Mouse (Mus musculus): ENCODE data around the gene Cacna2d3. TPM values are rescaled to one million over a fixed set of nuclear protein-coding genes. Genes with fewer than 3 reads are reported as not detected.

The Cacna2d3 gene
- total and polyA plus RNA-seq, 3 experiments, result not detected

- Histone ChIP-seq H3K4me3 (ENCODE audit: control insufficient read depth in 1 of 2, insufficient read depth in 1 of 2, low read depth in 2 of 2, low read length in 2 of 2) (no peak overlapping the region), H3K27me3 (ENCODE audit: control insufficient read depth in 1 of 2, insufficient read depth in 2 of 2, low read length in 2 of 2) (no peaks in the 10 kb centered on the region), H3K79me2 (ENCODE audit: control insufficient read depth, insufficient read depth, low read length, poor library complexity) (no peaks in the 10 kb centered on the region), H3K36me3 (ENCODE audit: control insufficient read depth in 1 of 2, insufficient read depth in 2 of 2, low read length in 2 of 2) (no peaks in the 10 kb centered on the region), H3K9me3 (replicated peaks; ENCODE audit: insufficient read depth, low read length) (no peaks in the 10 kb centered on the region), H3K4me1 (ENCODE audit: control insufficient read depth in 1 of 2, insufficient read depth in 2 of 2, low read length in 2 of 2) (no peaks in the 10 kb centered on the region), H3K27ac (ENCODE audit: control insufficient read depth, low read depth, low read length) (no peak overlapping the region), H3K9ac (ENCODE audit: control insufficient read depth, low read depth, low read length, poor library complexity, severe bottlenecking) (no peak overlapping the region)
- no peak for DNase-seq (ENCODE audit: low read depth, low spot score)
- TF ChIP-seq GABPA (IDR thresholded peaks at IDR 0.05; ENCODE audit: low read depth, low read length) (no peak), MAZ (IDR thresholded peaks at IDR 0.05; ENCODE audit: low read depth, low read length) (no peak), CHD2 (IDR thresholded peaks at IDR 0.05; ENCODE audit: low read length) (no peak), ELF1 (IDR thresholded peaks at IDR 0.05; ENCODE audit: low read depth, low read length) (no peak), E2F4 (IDR thresholded peaks at IDR 0.05; ENCODE audit: borderline replicate concordance, low read depth, low read length) (no peak), POLR2AphosphoS2 (IDR thresholded peaks at IDR 0.05; ENCODE audit: low read length) (no peak), MYB (IDR thresholded peaks at IDR 0.05; ENCODE audit: low read depth, low read length) (no peak), NRF1 (IDR thresholded peaks at IDR 0.05; ENCODE audit: insufficient read depth, low read depth, low read length, poor library complexity, severe bottlenecking) (no peak), SIN3A (IDR thresholded peaks at IDR 0.05; ENCODE audit: low read length) (no peak), CTCF (IDR thresholded peaks at IDR 0.05 in 2 of 3, conservative IDR thresholded peaks at IDR 0.05 in 1 of 3; ENCODE audit: control insufficient read depth in 1 of 3, insufficient read depth in 1 of 3, low read depth in 2 of 3, low read length in 3 of 3, poor library complexity in 1 of 3, severe bottlenecking in 1 of 3) (no peak), BHLHE40 (IDR thresholded peaks at IDR 0.05; ENCODE audit: borderline replicate concordance, low read depth, low read length) (no peak)
Measured at GRCm38 (mm10) chr14:29639266-29639665, 82.4 kb downstream of the Cacna2d3 start.

DNA sequence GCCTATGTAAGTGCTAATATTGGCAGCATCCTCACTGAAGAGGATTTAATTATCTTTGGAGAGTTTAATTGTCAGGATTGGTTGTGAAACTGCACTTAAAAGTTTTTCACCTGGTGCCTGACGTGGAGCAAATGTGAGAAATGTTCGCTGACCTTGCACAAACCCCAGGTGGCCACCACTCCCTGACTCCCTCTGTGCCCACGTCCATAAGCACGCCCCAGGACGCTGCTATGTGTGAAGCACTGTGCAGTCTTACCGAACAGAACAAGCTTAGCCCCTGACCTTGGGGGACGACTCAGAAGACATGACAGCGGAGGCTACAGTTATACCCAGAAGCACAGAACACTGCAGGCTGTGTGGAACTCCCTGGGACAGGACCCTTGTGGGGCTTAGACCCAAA lies 93.5 kb downstream of the Cacna2d3 start:
- no peaks in the 10 kb centered on the region for H3K9me3 ChIP-seq (replicated peaks; ENCODE audit: insufficient read depth, low read length)
- no peak for DNase-seq (ENCODE audit: low read depth, low spot score)
- no peaks in the 10 kb centered on the region for H3K4me1 ChIP-seq (ENCODE audit: control insufficient read depth in 1 of 2, insufficient read depth in 2 of 2, low read length in 2 of 2)
- no peaks in the 10 kb centered on the region for H3K27me3 ChIP-seq (ENCODE audit: control insufficient read depth in 1 of 2, insufficient read depth in 2 of 2, low read length in 2 of 2)
- no peak overlapping the region for H3K4me3 ChIP-seq (ENCODE audit: control insufficient read depth in 1 of 2, insufficient read depth in 1 of 2, low read depth in 2 of 2, low read length in 2 of 2)
- no peak for TF ChIP-seq MYC (IDR thresholded peaks at IDR 0.05; ENCODE audit: low read depth, low read length)
- no peak for TF ChIP-seq POLR2AphosphoS2 (IDR thresholded peaks at IDR 0.05; ENCODE audit: low read length)
- no peak for TF ChIP-seq GATA1 (IDR thresholded peaks at IDR 0.05; ENCODE audit: low read depth, low read length)
- TF ChIP-seq POLR2A (IDR thresholded peaks at IDR 0.05; ENCODE audit: control insufficient read depth in 1 of 2, insufficient read depth in 1 of 2, low read depth in 1 of 2, low read length in 2 of 2, poor library complexity in 1 of 2), result no peak
- TF ChIP-seq MAFK (IDR thresholded peaks at IDR 0.05; ENCODE audit: borderline replicate concordance, low read depth, low read length), result no peak
- TF ChIP-seq NRF1 (IDR thresholded peaks at IDR 0.05; ENCODE audit: insufficient read depth, low read depth, low read length, poor library complexity, severe bottlenecking), result no peak
- no peak for TF ChIP-seq ZMIZ1 (IDR thresholded peaks at IDR 0.05; ENCODE audit: low read depth, low read length)
- TF ChIP-seq SMC3 (IDR thresholded peaks at IDR 0.05; ENCODE audit: low read depth, low read length), result no peak
- no peak for TF ChIP-seq POLR2AphosphoS5 (IDR thresholded peaks at IDR 0.05; ENCODE audit: borderline replicate concordance, low read depth, low read length)
- no peak for TF ChIP-seq CTCF (IDR thresholded peaks at IDR 0.05 in 2 of 3, conservative IDR thresholded peaks at IDR 0.05 in 1 of 3; ENCODE audit: control insufficient read depth in 1 of 3, insufficient read depth in 1 of 3, low read depth in 2 of 3, low read length in 3 of 3, poor library complexity in 1 of 3, severe bottlenecking in 1 of 3)
- TF ChIP-seq JUND (IDR thresholded peaks at IDR 0.05; ENCODE audit: low read depth, low read length), result no peak
- no peak for TF ChIP-seq KAT2A (conservative IDR thresholded peaks at IDR 0.05; ENCODE audit: low read depth, low read length)
- no peak for TF ChIP-seq ZKSCAN1 (IDR thresholded peaks at IDR 0.05; ENCODE audit: low read depth, low read length)
- no peak for TF ChIP-seq ZNF384 (IDR thresholded peaks at IDR 0.05; ENCODE audit: low read depth, low read length)
- no peak for TF ChIP-seq SIN3A (IDR thresholded peaks at IDR 0.05; ENCODE audit: low read length)
- no peak for TF ChIP-seq MYB (IDR thresholded peaks at IDR 0.05; ENCODE audit: low read depth, low read length)
- no peak for TF ChIP-seq TAL1 (IDR thresholded peaks at IDR 0.05; ENCODE audit: low read length)
- TF ChIP-seq ETS1 (IDR thresholded peaks at IDR 0.05; ENCODE audit: low read depth, low read length), result no peak
- TF ChIP-seq CHD1 (IDR thresholded peaks at IDR 0.05; ENCODE audit: low read depth, low read length), result no peak
- no peak for TF ChIP-seq USF1 (IDR thresholded peaks at IDR 0.05; ENCODE audit: low read depth, low read length)
- no peak overlapping the region for H3K9ac ChIP-seq (ENCODE audit: control insufficient read depth, low read depth, low read length, poor library complexity, severe bottlenecking)
- H3K79me2 ChIP-seq (ENCODE audit: control insufficient read depth, insufficient read depth, low read length, poor library complexity), result no peaks in the 10 kb centered on the region
- H3K27ac ChIP-seq (ENCODE audit: control insufficient read depth, low read depth, low read length), result no peak overlapping the region
- H3K36me3 ChIP-seq (ENCODE audit: control insufficient read depth in 1 of 2, insufficient read depth in 2 of 2, low read length in 2 of 2), result no peaks in the 10 kb centered on the region

Data from MEL (cell line).